Mouse (Mus musculus): Measurements from ENCODE around the gene Gm49358. TPM values are rescaled to one million over a fixed set of nuclear protein-coding genes. Genes with fewer than 3 reads are reported as not detected.

Gene Gm49358
- not detected in 2 replicates for polyA plus RNA-seq (2016; fragmentation: Nextera tagmentation; extraction: Ambion mirVana)

DNA sequence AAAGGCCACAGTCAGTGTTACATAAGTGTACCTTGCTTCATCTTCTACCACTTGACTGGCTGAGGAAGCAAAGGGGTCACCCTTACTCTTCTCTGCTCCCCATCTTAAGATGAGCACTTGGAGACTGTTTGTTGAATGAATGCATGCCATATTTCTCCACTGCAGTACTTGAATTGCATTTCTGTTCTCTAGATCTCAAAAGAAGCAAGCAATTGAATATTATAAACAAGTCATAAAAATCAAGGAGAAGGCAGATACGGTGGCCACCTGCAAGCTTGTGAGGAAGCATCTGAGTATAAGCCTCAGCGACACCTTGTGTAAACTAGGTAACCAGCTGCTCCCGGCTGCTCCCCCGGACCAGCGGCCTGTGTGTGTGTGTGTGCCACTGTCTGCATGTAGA is at the start of gene Gm49358:
Gm49358 (plus strand) TSS at position 301 of the 400 bp plus-strand sequence.
- ATAC-seq (ENCODE audit: insufficient number of reproducible peaks, low FRiP score), result no peak
- Histone ChIP-seq H3K27me3 (replicated peaks) (no peaks in the 10 kb centered on the region), H3K4me1 (replicated peaks) (no peaks in the 10 kb centered on the region), H3K9ac (no peak within 1 kb of the TSS), H3K36me3 (no peaks in the 10 kb centered on the region), H3K4me2 (no peak within 1 kb of the TSS), H3K9me3 (replicated peaks) (no peaks in the 10 kb centered on the region), H3K27ac (ENCODE audit: poor library complexity, severe bottlenecking) (no peak within 1 kb of the TSS), H3K4me3 (no peak within 1 kb of the TSS)
- WGBS, result 91% methylated on average over 5 of the region's 5 CpGs

DNA sequence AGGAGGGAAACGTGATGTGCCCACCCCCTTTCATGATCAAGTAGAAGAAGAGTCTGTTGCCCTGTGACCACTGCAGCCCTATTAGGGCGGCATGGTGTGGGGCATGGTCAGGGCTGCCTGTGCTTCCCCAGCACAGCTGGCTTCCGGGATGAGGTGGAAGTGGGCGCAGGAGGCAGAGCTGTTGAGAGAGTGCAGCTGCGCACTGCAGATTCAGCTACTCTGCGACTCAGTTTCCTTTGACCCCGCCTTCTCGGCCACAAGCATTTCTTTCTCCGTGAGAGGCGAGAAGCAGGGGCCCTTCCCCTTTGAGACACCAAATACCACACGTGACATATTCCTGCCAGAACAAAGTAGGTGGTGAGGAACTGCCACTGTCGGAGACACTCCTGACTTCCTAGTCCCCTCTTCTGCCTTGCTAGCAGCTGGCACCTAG is 36.2 kb upstream of the Gm49358 start:
- peak overlapping the region; percentile 74 for H3K4me2 ChIP-seq
- peak overlapping the region; percentile 58 for H3K9ac ChIP-seq
- H3K4me3 ChIP-seq, result peak overlapping the region; percentile 33
- ATAC-seq (ENCODE audit: insufficient number of reproducible peaks, low FRiP score), result peak; percentile 76
- peaks cover 15% of the 10 kb centered on the region; the same call in 1 of the 2 replicates for H3K4me1 ChIP-seq (replicated peaks)
- WGBS, result 5% methylated on average over 12 of the region's 12 CpGs
- no peaks in the 10 kb centered on the region for H3K9me3 ChIP-seq (replicated peaks)
- H3K27ac ChIP-seq (ENCODE audit: poor library complexity, severe bottlenecking), result no peak overlapping the region
- no peaks in the 10 kb centered on the region for H3K36me3 ChIP-seq
- H3K27me3 ChIP-seq (replicated peaks), result no peaks in the 10 kb centered on the region

DNA sequence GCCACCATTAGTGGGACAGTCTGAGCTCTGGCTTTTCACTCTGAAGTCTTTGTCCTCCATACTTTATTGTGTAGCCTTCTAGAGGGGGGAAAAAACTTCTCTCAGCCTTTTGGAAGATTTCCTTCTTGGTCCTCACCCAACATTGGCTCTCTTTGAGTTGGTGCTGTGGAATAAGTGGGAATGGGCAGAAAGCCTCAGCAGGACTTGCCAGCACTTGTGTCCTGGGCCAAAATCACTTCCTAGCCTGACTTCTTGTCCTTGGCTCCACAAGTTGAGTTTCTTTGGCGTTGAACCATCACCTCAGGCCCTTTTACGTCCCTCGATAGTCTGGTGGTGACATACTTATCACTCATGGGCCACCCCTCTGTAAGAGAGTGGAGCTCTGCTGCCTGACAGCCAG is 35.6 kb upstream of the Gm49358 start:
- no peak for ATAC-seq (ENCODE audit: insufficient number of reproducible peaks, low FRiP score)
- no peaks in the 10 kb centered on the region for H3K9me3 ChIP-seq (replicated peaks)
- H3K36me3 ChIP-seq, result no peaks in the 10 kb centered on the region
- no peak overlapping the region for H3K27ac ChIP-seq (ENCODE audit: poor library complexity, severe bottlenecking)
- H3K9ac ChIP-seq, result no peak overlapping the region
- H3K27me3 ChIP-seq (replicated peaks), result no peaks in the 10 kb centered on the region
- peak overlapping the region; percentile 74 for H3K4me2 ChIP-seq
- WGBS, result 69% methylated on average over 3 of the region's 3 CpGs
- no peak overlapping the region for H3K4me3 ChIP-seq
- H3K4me1 ChIP-seq (replicated peaks), result peaks cover 15% of the 10 kb centered on the region; the same call in 1 of the 2 replicates

DNA sequence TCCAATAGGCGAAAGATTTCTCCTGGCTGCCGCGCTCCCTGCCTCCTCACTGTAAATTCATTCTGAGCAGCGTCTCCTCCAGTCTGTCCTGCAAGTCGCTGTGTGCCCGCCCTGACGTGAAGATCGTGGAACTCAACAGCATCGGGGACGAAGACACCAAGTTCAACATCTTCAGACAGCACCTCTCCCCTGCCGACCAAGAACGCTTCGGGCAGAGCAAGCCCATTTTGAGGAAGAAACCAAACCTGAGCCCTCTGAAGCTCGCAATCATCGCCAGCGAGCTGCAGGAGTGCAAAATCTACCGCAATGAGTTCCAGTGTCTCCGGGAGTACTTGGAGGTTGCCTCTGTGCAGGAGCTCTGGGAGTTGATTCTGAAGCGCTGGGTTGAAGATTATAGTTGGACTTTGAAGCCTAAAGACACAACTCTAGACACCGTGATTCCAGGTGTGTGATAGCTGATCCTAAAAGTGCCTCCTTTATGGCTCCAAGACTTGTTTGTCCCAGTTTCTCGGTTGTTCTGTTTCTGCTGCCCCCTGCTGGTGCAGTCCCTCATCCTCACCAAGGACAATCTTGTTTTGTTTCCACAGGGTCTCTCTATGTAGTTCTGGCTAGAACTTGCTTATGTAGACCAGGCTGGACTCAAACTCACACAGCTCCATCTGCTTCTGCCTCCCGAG is 32.8 kb upstream of the Gm49358 start:
- H3K36me3 ChIP-seq, result no peaks in the 10 kb centered on the region
- H3K9ac ChIP-seq, result peak overlapping the region; percentile 56
- peak overlapping the region; percentile 76 for H3K4me2 ChIP-seq
- H3K9me3 ChIP-seq (replicated peaks), result no peaks in the 10 kb centered on the region
- WGBS, result 12% methylated on average over 22 of the region's 22 CpGs
- peaks cover 15% of the 10 kb centered on the region; the same call in 1 of the 2 replicates for H3K4me1 ChIP-seq (replicated peaks)
- H3K27me3 ChIP-seq (replicated peaks), result no peaks in the 10 kb centered on the region
- ATAC-seq (ENCODE audit: insufficient number of reproducible peaks, low FRiP score), result peak; percentile 29; the same call in 1 of the 2 replicates
- no peak overlapping the region for H3K27ac ChIP-seq (ENCODE audit: poor library complexity, severe bottlenecking)
- peak overlapping the region; percentile 53 for H3K4me3 ChIP-seq

DNA sequence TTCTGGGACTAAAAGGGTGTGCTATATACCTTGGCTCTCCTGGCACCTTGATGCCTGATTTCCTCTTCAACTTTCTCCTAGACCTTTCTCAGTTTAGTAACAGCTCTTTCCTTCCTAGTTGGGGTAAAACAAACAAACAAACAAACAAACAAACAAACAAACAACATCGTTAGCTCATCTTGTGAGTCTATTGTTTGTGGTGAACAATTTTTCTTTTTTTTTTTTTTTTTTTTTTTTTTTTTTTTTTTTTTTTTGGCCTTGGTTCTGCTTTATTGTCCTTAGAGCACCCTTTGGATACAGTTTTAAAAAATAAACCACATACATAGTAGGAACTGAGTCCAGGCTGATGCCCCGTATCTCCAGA is 32.3 kb upstream of the Gm49358 start:
- Histone ChIP-seq H3K4me1 (replicated peaks) (peaks cover 15% of the 10 kb centered on the region; the same call in 1 of the 2 replicates), H3K27ac (ENCODE audit: poor library complexity, severe bottlenecking) (no peak overlapping the region), H3K27me3 (replicated peaks) (no peaks in the 10 kb centered on the region), H3K9me3 (replicated peaks) (no peaks in the 10 kb centered on the region), H3K4me3 (no peak overlapping the region), H3K9ac (no peak overlapping the region), H3K36me3 (no peaks in the 10 kb centered on the region), H3K4me2 (no peak overlapping the region)
- ATAC-seq (ENCODE audit: insufficient number of reproducible peaks, low FRiP score), result no peak
- WGBS, result 45% methylated on average over 2 of the region's 2 CpGs

DNA sequence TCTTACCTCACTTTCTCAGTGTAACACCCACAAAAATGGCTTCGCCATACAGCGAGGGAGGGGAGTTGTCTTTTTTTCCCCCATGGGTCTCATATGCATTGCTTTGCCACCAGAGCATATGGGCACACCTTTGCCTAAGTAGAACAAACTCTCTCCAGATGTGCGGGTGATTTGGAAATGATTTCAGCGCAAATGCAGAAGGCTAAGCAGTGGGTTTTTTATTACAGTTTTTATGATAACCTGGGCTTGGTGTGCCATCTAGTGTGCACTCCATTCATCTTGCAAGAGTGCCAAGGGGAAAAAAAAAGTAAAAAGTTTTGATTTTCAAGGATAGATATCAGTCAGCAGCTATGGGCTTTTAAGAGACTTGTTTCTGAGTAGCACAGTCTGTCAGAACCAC is 28.7 kb upstream of the Gm49358 start:
- 87% methylated on average over 4 of the region's 4 CpGs for WGBS
- no peak overlapping the region for H3K27ac ChIP-seq (ENCODE audit: poor library complexity, severe bottlenecking)
- no peak overlapping the region for H3K4me2 ChIP-seq
- no peaks in the 10 kb centered on the region for H3K9me3 ChIP-seq (replicated peaks)
- H3K9ac ChIP-seq, result no peak overlapping the region
- H3K4me1 ChIP-seq (replicated peaks), result no peaks in the 10 kb centered on the region
- H3K4me3 ChIP-seq, result no peak overlapping the region
- H3K36me3 ChIP-seq, result no peaks in the 10 kb centered on the region
- ATAC-seq (ENCODE audit: insufficient number of reproducible peaks, low FRiP score), result no peak
- H3K27me3 ChIP-seq (replicated peaks), result no peaks in the 10 kb centered on the region

DNA sequence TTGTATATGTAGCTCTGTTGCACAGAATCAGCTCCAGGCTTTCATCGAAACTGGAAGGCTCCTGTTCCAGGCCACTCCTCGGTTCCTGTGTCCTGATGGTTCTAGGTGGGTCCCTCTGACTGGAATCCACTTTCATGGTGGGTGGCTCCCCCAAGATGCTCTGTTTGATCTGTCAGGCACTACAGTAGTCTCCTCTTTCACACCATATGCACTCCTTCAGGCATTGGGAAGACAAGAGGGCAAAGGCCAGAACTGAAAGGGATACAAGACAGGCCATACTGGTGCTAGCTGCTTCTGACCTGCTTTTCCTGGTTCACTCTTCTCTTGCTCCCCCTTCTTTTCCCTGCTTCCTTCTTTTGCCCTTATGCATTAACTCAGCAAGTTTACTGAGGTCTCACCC is 20.9 kb upstream of the Gm49358 start:
- WGBS, result 76% methylated on average over 2 of the region's 2 CpGs
- no peaks in the 10 kb centered on the region for H3K9me3 ChIP-seq (replicated peaks)
- no peak for ATAC-seq (ENCODE audit: insufficient number of reproducible peaks, low FRiP score)

DNA sequence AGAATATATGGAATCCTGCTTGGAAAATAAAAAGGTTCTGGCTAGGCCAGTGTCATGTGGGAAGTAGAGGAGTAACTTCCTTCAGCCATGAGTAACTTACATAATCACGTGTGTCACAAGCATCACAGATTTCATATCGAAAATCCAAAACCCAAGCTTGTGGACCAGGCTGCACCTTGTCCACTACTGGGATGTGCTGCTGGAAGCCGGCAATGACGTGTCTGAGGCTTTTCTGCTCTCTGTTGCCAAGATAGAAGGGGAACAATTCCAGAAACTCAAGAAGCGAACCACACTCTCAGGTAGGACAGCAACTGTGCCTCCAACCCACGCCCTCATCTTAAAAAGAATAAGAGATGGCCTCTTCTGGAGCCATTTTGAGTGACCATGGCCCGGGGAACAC is 19.5 kb upstream of the Gm49358 start:
- no peaks in the 10 kb centered on the region for H3K9me3 ChIP-seq (replicated peaks)
- no peak overlapping the region for H3K27ac ChIP-seq (ENCODE audit: poor library complexity, severe bottlenecking)

More for the DNA sequence above, 20.9 kb upstream of the Gm49358 start:
- no peaks in the 10 kb centered on the region for H3K36me3 ChIP-seq
- H3K27ac ChIP-seq (ENCODE audit: poor library complexity, severe bottlenecking), result no peak overlapping the region
- H3K9ac ChIP-seq, result no peak overlapping the region
- no peaks in the 10 kb centered on the region for H3K4me1 ChIP-seq (replicated peaks)
- H3K27me3 ChIP-seq (replicated peaks), result no peaks in the 10 kb centered on the region
- no peak overlapping the region for H3K4me2 ChIP-seq
- H3K4me3 ChIP-seq, result no peak overlapping the region

DNA sequence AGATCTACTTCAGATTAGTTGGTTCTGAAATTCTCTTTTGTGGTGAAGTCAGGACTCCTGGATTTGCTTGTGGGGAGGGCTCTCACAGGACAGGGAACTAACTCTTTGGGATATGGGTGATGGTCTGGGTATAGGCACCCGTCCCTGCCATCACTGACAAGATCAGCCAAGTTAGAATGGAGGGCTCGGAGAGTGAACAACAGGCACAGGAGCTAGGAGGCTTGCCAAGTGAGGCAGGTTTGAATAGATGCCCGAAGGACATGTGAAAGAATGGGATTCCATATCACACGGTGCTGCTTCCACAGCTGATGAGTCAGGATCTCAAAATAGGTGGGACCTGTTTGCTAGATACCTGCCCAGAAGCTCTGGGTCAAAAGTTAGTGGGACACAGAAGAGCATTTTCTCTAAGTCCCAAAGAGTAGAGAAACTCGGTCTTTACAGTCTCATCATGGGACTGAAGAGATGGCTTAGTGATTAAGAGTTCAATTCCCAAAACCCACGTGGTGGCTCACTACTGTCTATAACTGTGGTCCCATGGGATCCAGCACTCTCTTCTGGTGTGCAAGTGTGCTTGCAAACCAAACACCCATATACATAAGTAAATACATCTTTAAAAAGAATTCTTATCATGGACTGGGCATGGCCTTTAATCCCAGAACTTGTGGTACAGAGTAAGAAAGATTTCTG is 7.8 kb upstream of the Gm49358 start:
- no peak for ATAC-seq (ENCODE audit: insufficient number of reproducible peaks, low FRiP score)
- H3K9me3 ChIP-seq (replicated peaks), result no peaks in the 10 kb centered on the region
- H3K36me3 ChIP-seq, result no peaks in the 10 kb centered on the region
- H3K27ac ChIP-seq (ENCODE audit: poor library complexity, severe bottlenecking), result no peak overlapping the region
- 71% methylated on average over 6 of the region's 6 CpGs for WGBS
- H3K9ac ChIP-seq, result no peak overlapping the region
- no peak overlapping the region for H3K4me3 ChIP-seq
- H3K4me1 ChIP-seq (replicated peaks), result no peaks in the 10 kb centered on the region
- H3K27me3 ChIP-seq (replicated peaks), result no peaks in the 10 kb centered on the region
- no peak overlapping the region for H3K4me2 ChIP-seq

More for the DNA sequence above, 19.5 kb upstream of the Gm49358 start:
- Histone ChIP-seq H3K4me2 (no peak overlapping the region), H3K27me3 (replicated peaks) (no peaks in the 10 kb centered on the region), H3K4me1 (replicated peaks) (no peaks in the 10 kb centered on the region), H3K9ac (no peak overlapping the region), H3K4me3 (no peak overlapping the region), H3K36me3 (no peaks in the 10 kb centered on the region)
- 85% methylated on average over 7 of the region's 7 CpGs for WGBS
- ATAC-seq (ENCODE audit: insufficient number of reproducible peaks, low FRiP score), result no peak

DNA sequence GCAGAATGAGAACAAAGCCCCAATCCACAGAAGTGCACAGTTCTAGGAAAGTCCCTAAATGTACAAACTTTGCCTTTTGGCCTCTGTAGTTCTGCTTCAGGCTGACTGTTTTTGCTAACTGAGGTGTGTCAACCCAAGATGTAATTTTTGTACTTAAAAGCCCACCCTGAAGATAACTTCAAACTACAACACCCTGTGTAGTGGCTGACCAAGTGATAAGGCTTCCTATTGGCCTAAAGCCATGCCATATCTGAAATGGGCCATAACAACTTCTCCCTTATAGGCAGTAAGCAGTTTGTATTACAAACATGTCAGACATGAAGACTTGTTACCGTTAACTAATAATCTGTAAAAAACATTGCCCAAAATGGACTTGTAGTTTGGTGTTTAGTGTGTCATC is 6.0 kb upstream of the Gm49358 start:
- no peak overlapping the region for H3K4me2 ChIP-seq
- no peak overlapping the region for H3K27ac ChIP-seq (ENCODE audit: poor library complexity, severe bottlenecking)
- H3K4me1 ChIP-seq (replicated peaks), result no peaks in the 10 kb centered on the region
- whole genome bisulfite sequencing, result 91% methylated on average over 1 of the region's 1 CpGs
- H3K36me3 ChIP-seq, result no peaks in the 10 kb centered on the region
- ATAC-seq (ENCODE audit: insufficient number of reproducible peaks, low FRiP score), result no peak
- H3K9ac ChIP-seq, result no peak overlapping the region
- H3K9me3 ChIP-seq (replicated peaks), result no peaks in the 10 kb centered on the region
- no peaks in the 10 kb centered on the region for H3K27me3 ChIP-seq (replicated peaks)
- H3K4me3 ChIP-seq, result no peak overlapping the region

DNA sequence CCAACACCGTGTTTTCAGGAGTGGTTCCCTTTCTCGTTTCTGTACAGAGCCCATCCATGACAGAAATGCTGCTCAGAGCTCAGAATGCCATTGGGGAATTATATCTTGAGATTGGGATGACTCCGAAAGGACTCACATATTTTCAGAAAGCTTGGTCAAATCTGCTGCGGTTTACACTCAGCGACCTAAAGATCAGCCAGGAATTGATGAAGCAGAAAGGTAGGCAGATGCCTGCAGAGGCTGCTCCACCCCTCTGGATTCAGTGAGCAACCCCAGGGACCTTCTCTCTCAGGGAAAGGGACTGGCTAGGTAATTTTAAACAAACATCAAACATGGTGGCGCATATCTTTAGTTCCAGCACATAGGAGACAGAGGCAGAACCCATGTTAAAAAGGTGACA is 5.6 kb upstream of the Gm49358 start:
- Histone ChIP-seq H3K9ac (no peak overlapping the region), H3K4me1 (replicated peaks) (no peaks in the 10 kb centered on the region), H3K27me3 (replicated peaks) (no peaks in the 10 kb centered on the region), H3K4me2 (no peak overlapping the region), H3K9me3 (replicated peaks) (no peaks in the 10 kb centered on the region), H3K4me3 (no peak overlapping the region), H3K36me3 (no peaks in the 10 kb centered on the region), H3K27ac (ENCODE audit: poor library complexity, severe bottlenecking) (no peak overlapping the region)
- no peak for ATAC-seq (ENCODE audit: insufficient number of reproducible peaks, low FRiP score)
- 81% methylated on average over 6 of the region's 6 CpGs for WGBS

Measured in heart, embryonic 12.5 days (tissue).